Mouse (Mus musculus): ENCODE results near the gene Tma16.

Tma16 gene

DNA sequence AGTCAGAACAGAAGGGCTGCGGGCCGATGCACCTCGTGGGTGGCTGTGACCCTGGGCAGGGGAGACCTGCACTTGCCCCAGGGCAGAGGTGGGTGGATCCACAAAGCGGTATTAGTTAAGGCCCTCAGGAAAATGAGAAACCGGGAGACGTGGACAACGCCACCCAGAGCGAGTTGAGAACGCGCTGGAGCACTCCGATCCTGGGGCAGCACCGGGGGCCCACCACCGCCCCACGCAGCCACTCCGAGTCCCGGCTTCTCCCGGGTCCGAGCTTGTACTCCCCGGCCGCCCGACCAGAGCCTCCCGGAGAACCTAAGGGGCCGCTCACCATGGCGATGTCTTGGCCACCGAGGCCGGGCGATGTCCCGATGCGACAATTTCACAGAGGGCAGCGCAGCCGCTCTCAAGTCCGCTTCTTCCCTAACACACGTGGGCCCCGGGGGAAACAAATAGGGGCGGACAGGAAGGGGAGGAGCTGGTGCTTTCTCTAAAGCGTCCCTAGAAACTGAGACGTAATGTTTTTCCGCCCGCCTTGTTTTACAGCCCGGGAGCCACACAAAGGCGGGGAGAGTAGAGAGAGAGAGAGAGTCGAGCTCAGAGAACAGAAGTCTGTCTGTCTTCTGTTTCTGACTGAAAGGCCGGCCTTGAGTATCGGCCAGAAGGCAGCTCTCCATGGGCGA is at the start of gene Tma16:
Tma16 (minus strand) TSS at position 447 of the 680 bp plus-strand sequence.
- peak; percentile 65 for DNase-seq (ENCODE audit: low read depth, low spot score)

- DNase-seq (ENCODE audit: low read depth, low spot score): no peak
These were observed 34.2 kb upstream of the Tma16 start for GRCm38 (mm10) chr8:66520576-66520975.

GRCm38 (mm10) chr8:66519149-66519548 is 32.8 kb upstream of the Tma16 start:
- no peak for DNase-seq (ENCODE audit: low read depth, low spot score)

GRCm38 (mm10) chr8:66511537-66511936 is 25.2 kb upstream of the Tma16 start, which contains the start of gene Tktl2:
Gene Tktl2, plus strand, starts transcription at chr8:66511756.
- DNase-seq (ENCODE audit: low read depth, low spot score): no peak

- DNase-seq (ENCODE audit: low read depth, low spot score): no peak
These were observed 17.1 kb upstream of the Tma16 start for GRCm38 (mm10) chr8:66503381-66503780.

GRCm38 (mm10) chr8:66496998-66497577 is 10.8 kb upstream of the Tma16 start:
- no peak for DNase-seq (ENCODE audit: low read depth, low spot score)

GRCm38 (mm10) chr8:66495726-66496125 is 9.4 kb upstream of the Tma16 start:
- no peak for DNase-seq (ENCODE audit: low read depth, low spot score)

- DNase-seq (ENCODE audit: low read depth, low spot score): no peak
These were observed 8.2 kb upstream of the Tma16 start for GRCm38 (mm10) chr8:66494496-66494895.

DNA sequence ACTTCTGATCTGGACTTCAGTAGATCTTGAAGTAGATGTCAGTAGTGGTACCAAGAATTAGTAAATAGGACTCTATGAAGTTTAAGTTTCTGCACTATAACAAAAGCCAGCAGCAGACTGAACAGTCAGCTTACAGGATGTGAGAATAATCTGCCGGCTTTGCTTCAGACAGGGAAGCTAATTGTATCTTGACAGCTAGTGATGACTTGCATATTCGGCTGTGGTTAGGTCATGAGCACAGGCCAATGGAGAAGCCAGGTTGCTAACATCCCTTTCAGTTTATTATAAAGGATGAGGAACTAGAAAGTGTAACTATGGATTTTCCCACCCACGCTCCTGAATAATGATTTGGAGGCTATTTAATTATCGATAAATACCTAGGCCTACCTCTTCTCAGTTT is 4.3 kb upstream of the Tma16 start:
- no peak for DNase-seq (ENCODE audit: low read depth, low spot score)

DNA sequence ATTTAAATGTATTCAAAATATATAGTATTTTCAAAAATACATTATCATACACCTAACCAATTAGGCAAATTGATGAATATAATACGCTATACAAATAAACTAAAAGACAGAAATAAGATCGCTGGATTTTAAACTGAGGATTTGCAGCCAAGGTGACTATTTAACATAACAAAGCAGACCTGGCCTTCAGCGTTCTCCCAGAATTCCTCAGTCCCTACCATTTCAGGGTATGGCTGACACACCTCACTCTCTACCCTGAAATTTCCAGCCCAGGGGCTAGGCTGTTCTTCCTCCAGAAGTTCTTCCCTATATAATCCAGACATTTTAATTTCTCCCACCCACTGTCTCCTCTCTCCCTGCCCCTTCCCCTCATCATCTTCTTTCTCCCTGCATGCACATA is 2.2 kb upstream of the Tma16 start:
- no peak for DNase-seq (ENCODE audit: low read depth, low spot score)

DNA sequence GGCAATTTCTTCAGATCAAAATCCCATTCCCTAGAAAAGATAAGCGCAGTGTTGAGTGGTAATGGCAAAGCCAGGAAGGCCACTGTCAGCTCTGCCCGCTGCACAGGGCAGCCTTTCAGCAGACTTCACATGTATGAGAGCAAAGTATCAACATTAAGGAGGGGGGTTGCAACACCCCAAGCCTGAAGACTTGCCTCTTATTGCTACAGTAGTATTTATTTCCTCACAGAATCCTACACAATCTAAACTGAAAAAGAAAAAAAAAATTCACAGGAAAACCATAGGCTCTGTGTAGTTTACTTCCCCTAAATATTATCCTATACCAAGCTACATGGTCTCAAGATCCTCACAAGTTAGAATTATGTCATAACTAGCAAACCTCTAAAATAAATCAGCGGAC is 9.4 kb downstream of the Tma16 start:
- no peak for DNase-seq (ENCODE audit: low read depth, low spot score)

GRCm38 (mm10) chr8:66469821-66470220 is 16.5 kb downstream of the Tma16 start:
- no peak for DNase-seq (ENCODE audit: low read depth, low spot score)

- DNase-seq (ENCODE audit: low read depth, low spot score): peak; percentile 28
These were observed 29.3 kb downstream of the Tma16 start for GRCm38 (mm10) chr8:66457057-66457456.

- no peak for DNase-seq (ENCODE audit: low read depth, low spot score)
These were observed 35.6 kb downstream of the Tma16 start for GRCm38 (mm10) chr8:66450691-66451090.

DNA sequence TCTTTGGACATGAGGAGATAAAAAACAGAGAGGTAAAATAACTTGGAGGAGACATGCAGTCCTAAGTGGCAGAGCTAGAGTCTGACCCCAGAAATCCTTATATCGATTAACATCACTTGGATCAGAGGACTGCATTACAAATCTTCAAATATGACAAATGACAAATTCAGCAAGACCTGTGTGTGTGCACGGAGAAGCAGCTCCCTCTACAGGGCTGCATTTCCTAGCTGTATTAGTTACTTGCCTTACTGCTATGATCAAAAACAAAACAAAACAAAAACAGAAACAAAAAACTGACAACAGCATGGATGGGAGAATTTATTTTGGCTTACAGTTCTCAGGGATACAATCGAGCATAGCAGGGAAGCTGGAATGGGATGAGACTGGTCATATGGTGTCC is 41.0 kb downstream of the Tma16 start:
- DNase-seq (ENCODE audit: low read depth, low spot score): no peak

GRCm38 (mm10) chr8:66444141-66444540 is 42.2 kb downstream of the Tma16 start:
- DNase-seq (ENCODE audit: low read depth, low spot score): no peak

DNA sequence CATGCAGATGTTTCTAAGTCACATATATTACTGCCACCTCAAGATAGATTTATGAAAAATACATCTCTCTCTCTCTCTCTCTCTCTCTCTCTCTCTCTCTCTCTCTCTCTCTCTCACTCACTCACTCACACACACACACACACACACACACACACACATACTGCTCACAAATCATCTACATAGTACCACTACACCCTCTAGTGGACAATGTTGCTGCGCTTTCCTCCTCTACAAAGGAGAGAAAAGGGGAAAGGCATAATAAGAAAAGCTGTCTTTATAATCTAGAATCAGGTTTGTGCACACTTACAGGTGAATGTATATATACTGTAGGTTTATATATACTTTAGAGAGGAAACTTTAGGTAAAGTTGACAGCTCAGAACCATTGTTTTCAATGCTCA is 43.6 kb downstream of the Tma16 start:
- DNase-seq (ENCODE audit: low read depth, low spot score): no peak

GRCm38 (mm10) chr8:66441123-66441522 is 45.2 kb downstream of the Tma16 start:
- no peak for DNase-seq (ENCODE audit: low read depth, low spot score)

DNA sequence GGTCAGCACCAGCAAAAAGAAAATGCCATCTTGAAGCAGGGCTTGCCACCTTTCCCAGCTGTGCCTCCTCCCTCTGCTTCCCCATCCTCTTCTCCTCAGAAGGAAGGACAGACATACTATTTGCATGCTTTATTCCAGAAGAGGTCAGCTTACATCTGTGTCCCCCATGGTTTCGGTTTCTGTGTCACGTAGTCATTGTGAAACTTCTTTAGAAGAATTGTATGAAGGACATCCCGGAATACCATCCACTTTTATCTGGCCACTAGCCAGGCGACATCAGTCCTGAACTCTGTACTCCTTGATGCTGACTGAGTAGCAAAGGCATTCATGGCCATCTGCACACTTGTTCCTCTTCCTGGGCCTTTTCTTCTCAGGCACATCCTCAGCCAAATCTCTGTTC is 47.9 kb downstream of the Tma16 start:
- no peak for DNase-seq (ENCODE audit: low read depth, low spot score)

- DNase-seq (ENCODE audit: low read depth, low spot score): no peak
These were observed 48.4 kb downstream of the Tma16 start for GRCm38 (mm10) chr8:66437929-66438328.

- DNase-seq (ENCODE audit: low read depth, low spot score): no peak
These were observed 49.5 kb downstream of the Tma16 start for GRCm38 (mm10) chr8:66436804-66437203.

- DNase-seq (ENCODE audit: low read depth, low spot score): no peak
These were observed 52.8 kb downstream of the Tma16 start for GRCm38 (mm10) chr8:66433577-66433976.

DNA sequence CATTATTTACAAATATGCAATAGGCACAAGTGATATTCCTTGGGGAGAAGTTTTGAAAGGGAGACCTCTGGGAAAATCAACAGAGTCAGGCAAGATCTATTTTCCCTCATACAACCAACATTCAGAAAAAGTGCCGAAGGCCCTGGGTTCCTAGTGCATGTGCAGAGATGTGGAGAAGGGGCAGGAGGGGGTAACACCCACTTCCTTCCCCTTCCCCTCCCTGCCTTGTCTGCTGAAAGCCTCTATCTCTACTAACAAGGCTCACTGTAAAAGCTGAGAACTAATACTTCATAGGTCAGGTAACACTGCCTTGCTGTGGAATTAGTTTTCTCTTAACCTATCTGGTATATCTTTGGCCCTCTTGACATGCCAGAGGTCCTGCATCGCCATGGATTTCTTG is 55.7 kb downstream of the Tma16 start:
- no peak for DNase-seq (ENCODE audit: low read depth, low spot score)
